Mouse (Mus musculus): ENCODE results near the gene Adgre1.
"Not testable (repeated sequence)": the region's sequence is repeated elsewhere in the genome, so short reads cannot be mapped to it uniquely, and the experiment has no call there.

The Adgre1 gene

DNA sequence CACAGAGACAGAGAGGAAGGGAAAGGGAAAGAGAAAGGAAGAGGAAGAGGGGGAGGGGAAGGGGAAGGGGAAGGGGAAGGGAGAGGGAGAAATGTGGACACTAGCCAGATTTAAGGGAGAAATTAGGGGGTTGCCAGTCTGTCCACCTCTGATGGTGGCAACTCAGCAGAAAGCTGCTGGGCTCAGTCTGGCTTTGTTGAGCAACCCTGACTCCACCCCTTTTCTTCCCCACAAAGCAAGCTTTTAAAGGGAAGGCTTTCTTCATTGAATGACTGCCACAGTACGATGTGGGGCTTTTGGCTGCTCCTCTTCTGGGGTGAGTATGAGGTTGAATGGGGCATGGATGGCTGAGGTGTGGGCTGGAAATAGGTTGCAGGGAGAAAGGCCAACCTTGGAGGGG is at the start of gene Adgre1:
Gene Adgre1, plus strand, starts transcription at position 251 of the 400 bp plus-strand sequence.
- no peak for DNase-seq (ENCODE audit: low read depth, low spot score)

DNA sequence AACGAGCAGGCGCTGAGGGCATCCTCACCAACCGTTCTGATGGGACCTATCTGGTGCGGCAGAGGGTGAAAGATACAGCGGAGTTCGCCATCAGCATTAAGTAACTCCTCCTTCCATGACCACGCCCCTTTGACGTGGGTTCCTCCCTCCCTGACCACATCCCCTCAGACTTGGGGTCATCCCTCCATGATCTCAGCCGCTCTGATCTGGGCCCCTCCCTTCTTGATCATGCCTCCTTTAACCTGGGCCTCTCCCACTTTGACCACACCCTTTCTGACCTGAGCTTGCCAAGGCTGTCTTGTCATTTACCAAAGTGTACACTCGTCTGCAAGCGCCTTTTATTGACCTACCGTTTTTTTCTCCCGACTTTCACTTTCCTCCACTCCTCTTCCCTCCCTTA is 46.7 kb upstream of the Adgre1 start:
- no peak for DNase-seq (ENCODE audit: low read depth, low spot score)

DNA sequence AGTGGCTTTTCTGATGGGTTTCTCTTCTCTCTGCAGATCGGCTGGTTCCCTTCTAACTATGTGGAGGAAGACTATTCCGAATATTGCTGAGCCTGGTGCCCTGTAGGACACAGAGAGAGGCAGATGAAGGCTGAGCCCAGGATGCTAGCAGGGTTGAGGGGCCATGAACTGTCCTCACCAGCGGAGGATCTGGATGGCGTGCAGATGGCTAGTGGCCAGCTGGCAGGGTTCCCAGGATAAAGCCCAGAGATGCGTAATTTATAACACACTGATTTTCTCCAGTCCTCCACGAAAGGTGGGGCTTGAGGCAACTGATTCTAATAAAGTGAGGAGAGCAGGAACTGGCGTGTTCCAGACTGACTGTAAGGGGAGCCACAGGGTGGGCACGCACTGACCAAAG is 30.9 kb upstream of the Adgre1 start:
- DNase-seq (ENCODE audit: low read depth, low spot score), result no peak

DNA sequence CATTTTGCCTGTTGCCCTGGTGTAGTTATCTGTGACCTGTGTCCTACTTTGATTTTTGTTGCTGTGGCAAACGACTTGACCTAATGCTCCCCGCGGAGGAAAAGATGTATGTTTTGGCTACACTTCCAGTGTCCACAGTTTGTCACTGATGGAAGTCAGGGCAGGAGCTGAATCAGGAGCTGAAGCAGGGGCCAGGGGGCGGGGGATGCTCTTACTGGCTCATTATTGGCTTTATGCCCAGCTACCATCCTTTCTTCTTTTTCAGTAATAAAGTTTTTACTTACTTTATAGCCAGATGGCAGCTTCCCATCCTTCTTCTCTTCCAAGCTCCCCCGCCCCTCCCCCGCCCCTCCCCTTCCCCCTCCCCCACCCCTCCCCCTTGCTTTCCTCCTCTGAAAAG is 29.5 kb upstream of the Adgre1 start:
- no peak for DNase-seq (ENCODE audit: low read depth, low spot score)

DNA sequence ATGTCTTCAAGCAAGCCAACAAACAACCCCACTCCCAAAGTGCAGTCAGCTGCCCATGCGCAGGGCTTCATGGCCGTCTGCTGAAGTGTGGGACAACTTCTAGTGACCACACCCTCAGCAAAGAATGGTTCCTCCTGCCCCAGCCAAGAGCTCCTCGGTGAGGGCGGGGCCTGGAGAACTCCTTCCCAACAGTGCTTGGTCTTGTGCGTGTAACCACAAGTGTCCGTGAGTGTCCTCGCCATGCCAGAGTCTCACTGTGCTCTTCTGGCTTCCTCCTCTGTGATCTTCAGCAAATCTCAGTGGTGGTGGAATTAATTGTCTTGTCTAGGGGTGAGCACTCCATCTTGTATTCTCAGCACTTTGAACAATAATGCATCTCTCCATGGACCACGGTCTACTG is 27.5 kb upstream of the Adgre1 start:
- DNase-seq (ENCODE audit: low read depth, low spot score), result no peak

DNA sequence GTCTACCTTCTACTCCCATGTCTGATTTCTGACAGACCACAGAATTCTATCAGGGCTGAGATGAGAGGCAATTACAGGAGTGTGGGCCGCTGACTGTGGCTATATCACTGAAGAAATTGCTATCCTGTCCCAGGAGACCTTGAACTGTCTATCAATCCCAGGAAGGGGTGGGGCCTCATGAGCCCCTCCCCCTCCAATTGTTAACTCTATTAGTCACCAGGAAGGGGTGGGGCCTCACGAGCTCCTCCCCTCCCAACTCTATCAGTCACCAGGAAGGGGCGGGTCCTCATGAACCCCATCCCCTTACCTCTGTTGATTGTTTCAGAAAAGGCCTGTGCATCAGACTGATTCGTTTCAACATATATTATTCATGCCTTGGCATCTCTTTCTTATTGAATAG is 26.2 kb upstream of the Adgre1 start:
- no peak for DNase-seq (ENCODE audit: low read depth, low spot score)

DNA sequence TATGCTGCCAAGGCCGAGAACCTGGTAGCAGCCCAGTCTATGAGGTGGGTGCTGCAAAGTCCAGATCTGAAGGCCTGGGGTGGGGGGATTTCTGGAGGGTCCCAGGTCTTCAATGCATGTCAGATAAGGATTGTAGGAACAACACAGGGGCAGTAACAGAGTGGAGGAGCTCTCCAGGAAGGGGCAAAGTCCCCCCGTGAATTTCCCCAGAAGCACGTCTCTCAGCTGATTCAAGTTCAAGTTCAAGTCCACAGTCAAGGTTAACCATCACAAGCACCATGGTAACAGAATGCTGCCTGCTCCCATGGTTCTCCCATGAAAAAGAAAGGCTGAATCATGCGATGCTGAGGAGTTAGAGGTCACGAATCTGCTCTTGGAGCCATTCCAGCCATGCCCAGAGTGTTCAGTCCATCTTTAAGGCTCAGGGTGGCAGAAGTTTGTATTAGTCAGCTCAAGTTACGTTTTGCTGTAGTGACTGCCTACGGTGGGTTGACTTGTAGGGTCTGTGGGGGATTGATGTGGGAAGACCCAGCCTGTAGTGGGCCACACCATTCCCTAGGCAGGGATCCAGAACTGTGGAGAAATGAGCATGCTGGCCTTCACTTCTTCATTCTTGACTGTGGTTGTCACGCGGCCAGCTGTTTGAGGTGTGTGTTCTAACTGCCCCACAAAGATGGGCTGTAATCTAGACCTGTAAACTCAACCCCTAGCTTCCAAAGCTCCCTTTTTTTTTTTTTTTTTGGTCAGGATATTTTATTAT is 24.3 kb upstream of the Adgre1 start:
- no peak for DNase-seq (ENCODE audit: low read depth, low spot score)

DNA sequence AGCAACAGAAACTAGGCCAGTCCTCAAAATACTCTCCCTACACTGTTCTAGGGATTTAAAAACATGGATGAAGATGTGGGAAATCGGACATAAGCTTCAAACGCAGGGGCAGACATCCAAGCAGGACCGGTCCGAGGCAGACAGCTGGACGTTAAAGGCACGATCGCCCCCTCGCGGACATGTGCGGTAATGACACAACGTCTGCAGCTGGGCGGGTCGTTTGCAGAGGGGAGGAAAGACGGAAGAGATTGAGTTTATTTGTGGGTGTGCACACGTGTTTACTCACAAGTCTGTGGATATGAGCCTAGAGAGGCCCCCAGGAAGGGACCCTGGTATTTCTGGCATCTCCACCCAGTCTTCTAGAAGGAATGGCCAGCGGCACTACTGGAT is 23.7 kb upstream of the Adgre1 start:
- no peak for DNase-seq (ENCODE audit: low read depth, low spot score)

DNA sequence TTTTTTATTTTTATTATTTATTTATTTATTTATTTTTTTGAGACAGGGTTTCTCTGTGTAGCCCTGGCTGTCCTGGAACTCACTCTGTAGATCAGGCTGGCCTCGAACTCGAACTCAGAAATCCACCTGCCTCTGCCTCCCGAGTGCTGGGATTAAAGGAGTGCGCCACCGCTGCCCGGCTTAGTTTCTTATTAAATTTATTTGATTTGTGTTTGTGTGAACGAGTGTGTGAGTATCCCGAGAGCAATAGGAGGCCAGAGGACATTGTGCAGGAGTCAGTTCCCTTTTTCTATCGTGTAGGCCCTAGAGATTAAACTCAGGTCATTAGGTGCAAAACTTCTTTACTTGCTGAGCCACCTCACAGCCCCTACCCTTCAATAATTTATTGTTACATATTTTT is 23.3 kb upstream of the Adgre1 start:
- DNase-seq (ENCODE audit: low read depth, low spot score), result not testable (repeated sequence)

DNA sequence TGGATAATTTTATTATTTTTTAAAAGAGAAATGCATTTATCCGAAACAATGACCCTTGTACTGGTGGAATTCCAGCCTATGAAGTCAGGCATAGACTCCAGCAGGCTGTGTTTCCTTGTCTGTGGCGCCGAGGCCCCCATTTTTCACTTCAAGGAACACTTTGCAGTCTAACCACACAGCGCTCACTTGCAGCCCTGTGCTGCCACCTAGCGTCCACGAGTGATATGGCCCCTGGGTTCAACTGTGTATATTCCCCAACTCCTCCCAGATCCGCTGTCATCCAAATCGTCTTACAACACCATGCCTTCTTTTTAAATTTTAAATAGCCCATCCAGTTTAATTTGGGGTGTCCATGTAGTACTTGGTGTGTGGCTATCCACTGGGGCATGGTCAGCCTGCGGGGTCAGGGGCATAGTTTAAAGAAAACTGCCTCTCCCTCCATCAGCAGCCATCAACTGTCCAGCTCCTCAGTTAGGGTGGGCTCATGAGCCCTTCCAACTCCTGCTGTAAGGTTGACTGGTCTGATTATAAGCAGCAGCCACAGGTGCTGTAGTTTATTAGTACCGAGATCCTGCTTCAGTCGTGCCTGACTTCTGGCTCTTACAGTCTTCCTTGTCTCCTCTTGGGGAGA is 22.7 kb upstream of the Adgre1 start:
- DNase-seq (ENCODE audit: low read depth, low spot score), result peak; percentile 60

DNA sequence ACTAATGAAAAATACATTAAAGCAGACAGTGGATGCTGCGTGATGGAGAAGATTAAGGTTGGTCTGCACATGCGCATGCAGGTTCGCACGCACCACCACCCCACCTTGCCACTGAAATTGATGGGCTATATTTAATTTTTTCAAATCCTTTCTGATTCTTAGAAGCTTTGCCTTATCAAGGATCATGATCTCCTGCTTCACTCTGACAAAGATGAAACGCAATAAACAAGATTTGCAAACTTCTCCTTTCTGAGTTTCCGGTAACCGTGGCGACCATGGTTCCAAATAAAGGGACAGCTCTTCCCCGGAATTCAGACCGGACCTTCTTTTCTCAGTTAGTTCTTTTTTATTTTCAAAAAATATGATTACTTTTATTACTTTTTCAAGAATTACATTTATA is 20.5 kb upstream of the Adgre1 start:
- no peak for DNase-seq (ENCODE audit: low read depth, low spot score)

DNA sequence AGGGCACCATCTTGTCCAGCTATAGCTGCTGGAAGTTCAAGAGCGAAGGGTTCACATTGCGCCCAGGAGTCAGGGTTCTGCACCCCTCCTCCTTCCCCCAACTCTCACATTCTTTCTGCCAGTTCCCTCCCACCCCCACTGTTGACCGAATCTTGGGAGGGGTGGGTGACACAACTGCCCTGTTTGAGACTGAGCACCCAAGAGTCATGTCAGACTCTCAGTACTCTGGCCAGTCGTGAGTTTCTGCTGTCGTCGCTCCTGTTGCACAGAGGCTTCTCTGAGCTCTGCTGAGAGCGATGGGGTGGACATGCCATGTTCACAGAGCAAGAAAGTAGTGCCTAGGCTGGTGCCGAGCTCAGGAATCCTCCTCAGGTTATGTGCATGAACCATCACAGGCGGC is 19.2 kb upstream of the Adgre1 start:
- DNase-seq (ENCODE audit: low read depth, low spot score), result no peak

DNA sequence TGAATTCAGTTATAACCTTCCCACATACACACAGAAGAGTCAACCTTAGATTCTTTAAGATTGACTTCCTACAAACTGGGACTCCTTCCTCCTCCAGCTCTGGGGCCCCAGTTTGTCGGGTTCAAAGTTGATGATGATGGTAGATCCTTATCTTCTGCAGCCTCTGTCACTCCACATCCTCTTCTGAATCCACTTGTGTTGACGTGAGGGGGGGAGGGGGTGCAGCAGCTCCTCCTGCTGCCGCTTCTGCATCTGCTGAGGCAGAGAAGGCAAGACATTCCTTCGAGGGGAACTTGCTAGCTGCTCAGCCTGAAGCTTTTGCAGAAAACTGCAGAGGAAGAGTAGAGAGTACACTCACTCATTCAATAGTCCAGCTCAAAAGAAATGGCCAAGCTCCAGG is 16.9 kb upstream of the Adgre1 start:
- no peak for DNase-seq (ENCODE audit: low read depth, low spot score)

DNA sequence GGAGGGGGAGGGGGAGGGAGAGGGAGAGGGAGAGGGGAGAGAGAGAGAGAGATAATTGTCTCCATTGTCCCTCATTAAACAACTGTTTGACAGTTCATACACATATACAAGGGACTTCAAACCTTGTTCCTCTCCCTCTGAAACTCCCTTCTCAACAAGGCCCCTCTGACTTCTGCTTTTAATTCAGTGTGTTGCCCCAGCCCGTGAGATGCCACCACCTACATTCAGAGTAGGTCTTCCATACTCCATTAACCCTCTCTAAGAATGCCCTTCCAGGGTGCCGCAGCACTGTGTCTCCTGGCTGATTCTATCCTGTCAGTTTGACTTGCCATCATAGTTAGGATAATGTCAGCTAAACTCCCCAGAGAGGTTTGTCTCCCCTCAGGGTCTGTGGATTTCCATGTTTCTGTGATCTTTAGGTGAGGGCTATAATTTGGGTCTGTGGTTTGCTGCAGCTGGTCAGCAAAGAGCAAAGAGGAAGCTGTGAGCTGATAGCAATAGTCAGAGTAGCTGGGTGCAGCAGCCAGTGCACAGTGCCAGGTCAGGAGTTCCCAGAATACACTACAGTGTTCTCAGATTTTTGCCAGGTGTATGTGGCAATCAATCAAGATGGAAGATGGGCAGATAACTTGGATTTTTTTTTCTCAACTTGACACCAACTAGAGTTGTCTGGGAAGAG is 14.3 kb upstream of the Adgre1 start:
- DNase-seq (ENCODE audit: low read depth, low spot score), result no peak

DNA sequence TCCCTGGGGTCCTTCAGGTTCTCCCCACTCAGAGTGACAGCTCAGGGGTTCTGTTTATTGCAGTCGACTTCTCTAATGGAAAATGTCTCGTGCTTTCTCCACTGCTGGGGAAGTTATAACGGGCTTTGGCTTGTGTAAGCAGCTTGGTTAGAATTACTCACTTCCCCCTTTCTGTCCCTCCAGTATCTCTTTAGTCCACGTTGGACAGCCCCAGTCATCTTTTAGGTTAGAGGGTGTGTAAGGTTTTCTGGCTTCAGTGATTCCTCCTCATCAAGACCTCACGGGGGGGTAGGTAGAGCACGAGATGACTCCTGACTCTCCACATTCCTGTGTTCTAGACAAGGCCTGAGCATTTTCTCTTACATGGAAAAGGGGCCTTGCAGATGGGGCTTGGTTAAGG is 11.5 kb upstream of the Adgre1 start:
- no peak for DNase-seq (ENCODE audit: low read depth, low spot score)

DNA sequence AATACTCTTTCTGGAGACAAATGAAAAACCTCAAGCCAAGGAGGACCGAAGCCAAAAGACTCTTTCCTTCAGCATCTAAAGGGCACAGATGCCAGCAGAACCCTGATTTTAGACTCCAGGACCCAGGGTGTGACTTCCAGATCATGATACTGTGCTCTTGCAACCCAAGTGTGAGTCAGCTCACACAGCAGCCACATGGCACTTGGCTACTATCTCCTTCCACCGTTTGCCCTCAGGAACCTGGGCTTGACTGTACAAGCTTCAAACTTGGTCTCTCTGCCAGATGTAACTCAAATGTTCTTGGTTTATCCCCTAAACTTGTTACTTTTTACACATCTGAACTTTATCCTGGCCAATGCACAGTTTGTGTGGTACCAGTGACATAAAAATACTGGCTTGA is 10.7 kb upstream of the Adgre1 start:
- DNase-seq (ENCODE audit: low read depth, low spot score), result no peak

DNA sequence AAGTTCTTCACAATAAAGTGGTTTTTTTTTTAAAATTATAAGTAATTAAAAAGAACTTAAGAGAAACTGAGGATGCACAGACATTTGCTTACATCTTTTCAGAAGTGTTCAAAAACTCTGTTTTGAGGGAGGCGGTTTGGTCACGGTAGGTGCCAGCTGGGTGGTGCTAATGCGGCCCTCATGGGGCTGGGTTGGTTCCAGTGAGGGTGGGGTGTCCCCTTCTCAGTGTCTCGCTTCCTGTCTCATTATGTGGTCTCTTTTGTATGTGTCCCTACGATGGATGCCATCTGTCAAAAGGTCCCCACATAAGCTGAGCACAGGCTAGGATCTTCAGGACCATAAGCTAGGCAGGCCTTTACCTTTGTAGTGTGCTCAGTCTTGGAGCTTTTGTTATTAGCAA is 9.4 kb upstream of the Adgre1 start:
- no peak for DNase-seq (ENCODE audit: low read depth, low spot score)

DNA sequence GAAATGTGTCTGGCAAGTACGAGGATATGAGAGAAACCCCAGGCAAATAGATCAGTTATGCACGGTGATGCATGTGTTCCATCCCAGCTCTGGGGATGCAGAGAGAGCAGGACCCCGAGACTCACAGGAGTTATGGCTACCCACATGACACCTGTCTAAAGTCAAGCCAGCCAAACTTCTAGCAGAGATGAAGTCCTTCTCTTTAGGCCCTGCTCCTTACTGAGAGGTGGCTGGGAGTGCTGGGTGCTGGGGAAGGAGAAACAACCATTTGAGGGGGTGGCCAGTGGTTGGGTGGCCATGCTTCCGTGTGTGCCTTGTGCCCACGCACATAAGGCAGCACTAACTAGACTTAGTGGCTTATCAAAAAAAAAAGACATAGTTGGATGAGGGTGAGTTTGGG is 8.3 kb upstream of the Adgre1 start:
- DNase-seq (ENCODE audit: low read depth, low spot score), result no peak

DNA sequence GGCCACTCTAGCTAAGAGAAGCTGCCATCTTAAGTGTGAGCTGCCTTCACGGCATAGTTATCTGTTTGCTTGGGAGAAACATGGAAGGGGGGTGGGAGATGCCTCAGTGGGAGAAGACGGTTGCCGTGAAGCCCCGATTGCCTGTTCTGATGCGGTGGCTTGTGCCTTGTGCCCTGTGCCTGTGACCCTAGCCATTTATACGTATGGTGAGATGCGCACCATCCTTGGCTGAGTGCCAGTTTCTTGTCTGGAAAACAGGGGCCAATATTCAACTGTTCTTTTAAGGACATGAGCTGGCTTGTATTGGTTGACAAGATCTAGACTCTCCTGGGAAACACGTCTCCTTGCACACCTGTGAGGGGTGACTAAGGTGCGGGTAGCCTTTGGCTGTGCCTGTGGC is 7.4 kb upstream of the Adgre1 start:
- DNase-seq (ENCODE audit: low read depth, low spot score), result no peak

DNA sequence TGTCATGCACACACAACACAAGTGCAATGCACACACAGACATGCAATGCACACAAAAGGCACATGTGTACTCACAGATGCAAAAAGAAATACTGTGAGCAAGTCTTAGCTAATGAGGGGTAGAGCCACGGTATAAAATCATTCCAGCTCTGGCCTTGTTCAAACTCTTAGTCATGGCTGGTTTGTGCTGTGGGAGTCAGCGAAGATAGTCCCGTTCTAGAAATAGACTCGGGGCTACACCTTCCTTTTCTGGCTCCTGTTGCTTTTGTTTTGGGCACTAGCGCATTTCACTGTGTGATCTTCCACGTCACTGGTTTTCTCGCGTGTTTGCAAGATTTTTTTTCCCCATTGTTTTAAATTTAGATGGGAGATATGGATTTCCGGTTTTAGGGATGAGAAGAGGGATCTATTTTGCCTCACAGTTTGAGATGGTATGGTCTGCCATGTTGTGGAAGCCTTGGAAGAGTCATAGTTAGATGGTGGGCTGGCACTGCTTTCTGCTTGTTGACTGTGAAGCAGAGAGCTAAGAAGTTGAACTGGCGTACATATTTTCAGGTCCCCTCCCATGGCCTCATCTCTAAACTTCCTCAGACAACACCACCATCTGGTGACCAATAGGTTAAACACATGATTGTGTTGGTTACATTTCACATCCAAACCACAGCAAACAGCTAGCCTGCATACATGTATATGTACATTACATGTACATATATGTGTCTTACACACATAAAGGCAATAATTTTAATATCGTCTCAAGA is 1.2 kb downstream of the Adgre1 start:
- no peak for DNase-seq (ENCODE audit: low read depth, low spot score)
